Mouse (Mus musculus): ENCODE data around the gene Gcnt2.

The Gcnt2 gene

DNA sequence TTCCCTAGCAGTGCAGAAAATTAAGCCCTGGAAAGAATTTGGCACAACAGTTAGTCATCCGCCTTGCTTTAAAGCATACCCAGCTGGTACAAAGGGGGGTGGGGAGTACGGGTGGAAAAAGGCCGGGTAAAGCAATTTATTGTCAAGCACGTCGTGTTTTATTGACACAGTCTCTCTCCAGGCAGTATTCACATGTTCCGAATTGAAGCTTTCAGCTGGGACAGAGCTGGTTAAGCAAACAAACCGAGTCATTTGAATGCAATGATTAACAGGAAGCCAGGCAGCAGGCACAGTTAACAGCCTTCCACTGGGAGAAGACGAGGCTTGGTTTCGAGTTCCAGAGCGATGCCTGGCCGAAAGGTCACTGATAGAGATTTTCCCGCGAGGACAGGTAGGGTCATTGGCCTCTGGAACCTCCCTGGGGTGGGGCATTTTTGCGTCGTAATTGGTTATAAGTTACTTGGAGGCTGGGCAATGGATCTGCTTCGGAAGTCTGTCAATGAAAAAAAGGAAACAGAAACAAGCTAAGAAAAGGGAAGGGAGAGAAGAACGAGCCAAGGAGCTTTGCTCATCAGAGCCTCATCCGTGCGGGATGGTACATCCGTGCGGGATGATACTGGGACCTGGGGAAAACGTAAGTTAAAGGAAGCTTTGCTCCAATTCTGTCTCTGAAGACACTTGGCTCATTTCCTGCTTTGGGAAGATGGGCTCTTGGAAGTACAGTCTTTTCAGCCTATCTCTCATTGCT lies at the start of gene Gcnt2:
Gene Gcnt2, plus strand, starts transcription at position 103 of the 748 bp plus-strand sequence.
- no peak for DNase-seq

DNA sequence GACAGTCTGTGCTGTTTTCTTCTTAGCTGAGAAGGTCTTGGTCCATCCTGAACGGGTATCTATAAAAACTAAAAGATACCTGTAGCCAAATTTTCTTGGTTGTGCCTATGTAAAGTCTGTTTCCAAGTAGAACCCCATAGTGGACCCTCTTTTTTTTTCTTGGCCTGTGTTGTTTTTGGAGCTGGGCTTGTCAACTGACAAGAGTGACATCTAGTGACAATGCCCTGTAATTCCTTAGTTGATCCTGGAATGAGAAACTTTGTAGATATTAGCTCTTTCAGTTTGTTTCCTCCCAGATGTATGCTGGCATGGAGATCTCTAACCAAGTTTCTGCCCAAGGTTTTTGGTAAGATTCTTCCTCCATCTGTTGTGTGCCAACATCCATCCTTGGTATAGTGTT lies 38.9 kb upstream of the Gcnt2 start:
- no peak for DNase-seq

DNA sequence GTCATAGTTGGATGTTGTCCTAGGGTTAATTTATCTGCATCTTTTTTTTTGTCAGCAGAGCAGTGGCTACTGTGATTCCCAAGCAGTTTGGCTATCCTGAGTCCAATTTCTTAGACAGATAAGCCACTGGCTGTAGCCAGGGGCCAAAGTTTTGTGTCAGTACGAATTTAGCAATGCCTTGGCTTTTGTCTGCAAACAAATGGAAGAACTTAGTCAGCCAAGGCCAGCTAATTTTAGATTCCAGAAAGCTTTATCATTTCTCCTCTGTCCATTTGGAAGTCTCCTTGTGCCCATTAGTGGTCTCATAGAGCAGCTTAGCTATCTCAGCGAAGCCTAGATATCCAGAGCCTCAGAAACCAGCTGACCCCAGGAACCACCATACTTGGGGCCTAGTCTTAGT lies 37.6 kb upstream of the Gcnt2 start:
- DNase-seq: no peak

DNA sequence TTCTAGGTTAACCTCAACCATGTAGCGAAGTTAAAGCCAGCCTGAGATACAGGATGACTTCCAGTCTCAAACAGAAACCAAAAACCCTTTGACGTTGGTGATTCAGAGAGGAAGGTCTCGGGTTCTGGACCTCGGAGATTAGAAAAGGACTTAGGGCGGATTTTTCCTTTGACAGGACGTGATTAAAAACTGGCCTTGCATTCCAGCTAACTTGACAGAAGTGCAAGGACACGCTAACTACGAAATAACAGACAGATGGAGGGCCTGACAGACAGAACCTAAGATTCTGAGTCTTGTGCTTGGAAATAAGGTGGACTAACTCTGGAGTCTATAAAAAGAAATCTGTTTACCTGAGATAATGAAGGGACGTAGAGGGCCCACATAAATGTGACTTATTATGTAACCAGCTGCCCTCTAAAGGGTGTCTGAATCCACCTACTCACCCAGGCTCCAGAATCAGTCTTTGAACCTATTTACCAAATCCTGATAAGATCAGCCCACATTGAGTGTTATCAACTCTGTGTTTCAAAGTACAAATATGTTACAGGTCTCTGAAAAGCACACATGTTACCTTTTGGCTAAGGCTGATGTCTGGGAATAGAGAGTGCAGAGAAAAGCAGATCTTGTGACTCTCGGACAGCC lies 18.3 kb upstream of the Gcnt2 start:
- DNase-seq: no peak

DNA sequence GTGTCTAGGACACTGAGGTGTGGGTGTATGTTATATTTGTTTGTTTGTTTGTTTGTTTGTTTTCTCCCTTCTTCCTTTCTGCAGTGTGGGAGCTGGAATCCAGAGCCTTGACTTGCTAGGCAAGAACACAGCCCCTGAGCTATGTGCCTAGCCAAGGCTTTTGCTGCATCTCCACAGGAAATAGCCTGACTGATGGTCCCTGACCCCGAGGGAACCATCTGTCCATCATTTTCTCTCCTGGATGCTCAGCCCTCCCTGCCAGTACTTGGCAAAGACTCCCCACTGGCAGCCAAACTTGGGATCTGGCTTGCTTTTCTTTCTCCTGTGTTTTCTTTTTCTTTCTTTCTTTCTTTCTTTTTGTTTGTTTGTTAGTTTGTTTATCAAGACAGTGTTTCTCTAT lies 17.4 kb upstream of the Gcnt2 start:
- peak in 1 of 2 experiments; percentile 3 for DNase-seq

DNA sequence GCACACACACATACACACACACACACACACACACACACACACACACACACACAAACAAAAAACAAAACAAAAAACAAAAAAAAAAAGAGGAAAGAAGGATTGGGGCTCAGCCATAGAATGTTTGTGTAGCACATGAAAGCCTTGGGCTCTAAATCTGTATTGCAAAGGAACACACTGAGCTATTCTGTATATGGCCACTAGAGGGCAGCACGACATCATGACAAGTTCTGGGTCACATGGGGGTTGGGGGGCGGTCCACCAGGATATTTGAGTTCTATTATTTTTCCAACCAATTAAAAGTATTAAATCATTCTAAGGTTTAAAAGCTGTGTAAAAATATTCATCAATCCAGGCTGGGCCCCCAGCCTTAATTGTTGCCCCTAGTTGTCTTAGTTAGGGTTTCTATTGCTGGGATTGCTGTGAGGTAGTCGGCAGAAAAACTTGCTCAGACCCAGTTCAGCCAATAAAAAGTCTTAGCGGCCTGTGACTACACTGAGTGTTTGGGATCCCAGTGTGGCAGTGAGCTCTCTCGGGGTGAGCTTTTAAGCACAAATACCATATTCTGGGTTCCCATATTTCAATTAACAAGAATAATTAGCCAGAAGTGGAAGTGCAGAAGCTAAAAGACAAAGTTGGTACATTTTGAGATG lies 16.0 kb upstream of the Gcnt2 start:
- peak; percentile 68 to 83 for DNase-seq

DNA sequence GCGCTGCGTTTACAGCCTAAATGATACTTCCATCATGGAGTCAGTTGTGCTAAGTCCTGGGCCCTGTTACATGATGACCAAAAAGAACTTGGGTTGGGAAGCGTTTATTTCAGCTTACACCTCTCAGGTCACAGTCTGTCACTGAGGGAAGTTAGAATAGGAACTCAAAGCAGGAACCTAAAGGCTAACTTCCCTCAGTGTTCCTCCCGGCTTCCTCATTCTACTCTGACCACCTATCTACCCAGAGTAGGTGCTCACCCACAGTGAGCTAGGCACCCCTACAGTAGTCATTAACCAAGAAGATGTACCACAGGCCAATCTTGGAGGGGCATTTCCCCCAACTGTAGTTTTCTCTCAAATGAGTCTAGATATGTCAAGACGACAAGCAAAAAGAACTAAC lies 15.4 kb upstream of the Gcnt2 start:
- no peak for DNase-seq

DNA sequence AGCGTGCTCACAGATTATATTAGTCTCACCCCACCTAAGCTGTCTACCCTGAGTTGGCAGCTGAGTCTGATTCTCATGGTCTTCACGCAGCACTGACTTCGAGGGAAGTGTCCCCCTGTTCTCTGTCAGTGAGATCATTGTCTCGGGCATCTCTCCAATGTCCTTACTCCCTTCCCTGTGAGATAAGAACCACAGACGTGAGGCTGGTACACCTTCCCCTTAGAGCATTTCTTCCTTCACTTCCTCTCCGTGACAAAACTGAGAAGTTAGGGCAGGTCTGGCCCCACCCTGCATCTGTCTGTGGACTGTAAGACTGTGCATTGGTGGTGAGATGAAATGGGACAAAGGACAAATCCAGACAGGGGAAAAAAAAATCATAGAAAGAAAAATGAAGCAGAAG lies 13.6 kb upstream of the Gcnt2 start:
- no peak for DNase-seq

DNA sequence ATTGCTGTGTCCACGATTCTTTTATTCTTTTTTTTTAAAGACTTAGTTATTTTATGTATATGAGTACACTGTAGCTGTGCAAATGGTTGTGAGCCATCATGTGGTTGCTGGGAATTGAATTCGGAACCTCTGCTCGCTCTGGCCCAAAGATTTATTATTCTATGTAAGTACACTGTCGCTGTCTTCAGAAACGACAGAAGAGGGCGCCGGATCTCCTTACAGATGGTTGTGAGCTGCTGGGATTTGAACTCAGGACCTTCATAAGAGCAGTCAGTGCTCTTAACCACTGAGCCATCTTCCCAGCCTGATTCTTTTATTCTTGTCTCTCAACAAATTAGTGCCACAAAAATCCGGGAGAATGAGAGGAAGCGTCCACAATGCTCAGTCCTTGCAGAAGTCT lies 13.2 kb upstream of the Gcnt2 start:
- DNase-seq: no peak

DNA sequence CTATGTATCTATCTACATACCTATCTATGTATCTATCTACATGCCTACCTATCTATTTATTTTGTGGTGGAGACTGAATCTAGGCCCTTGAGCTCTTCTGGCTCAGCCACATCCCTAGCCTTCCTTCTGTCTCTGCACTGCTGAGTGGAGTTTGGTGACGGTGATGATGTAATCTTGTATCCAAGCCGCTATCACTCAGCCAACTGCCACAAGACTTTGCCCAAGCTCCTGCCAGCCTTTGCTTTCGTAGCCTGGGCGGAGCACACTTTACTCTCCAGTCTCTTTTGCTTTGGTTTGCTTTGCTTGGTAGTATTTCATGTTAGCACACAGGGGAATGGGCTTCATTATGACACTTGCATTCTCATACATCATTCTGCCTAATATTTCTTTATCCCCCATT lies 11.7 kb upstream of the Gcnt2 start:
- no peak for DNase-seq

DNA sequence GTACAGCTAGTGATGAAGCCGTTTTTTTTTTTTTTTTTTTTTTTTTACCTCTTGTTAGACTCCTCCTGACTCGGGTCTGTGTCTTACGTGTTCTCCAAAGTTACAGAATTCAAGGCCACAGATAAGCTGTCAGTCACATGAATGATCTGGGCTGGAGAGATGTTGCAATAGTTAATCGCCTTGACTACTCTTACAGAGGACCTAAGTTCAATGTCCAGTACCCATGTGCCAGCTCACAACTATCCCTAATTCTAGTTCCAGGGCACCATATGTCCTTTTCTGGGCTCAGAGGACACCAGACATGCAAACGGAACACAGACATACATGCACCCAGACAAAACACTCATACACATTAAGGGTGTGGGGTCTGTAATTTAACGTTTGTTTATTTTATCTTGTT lies 8.9 kb upstream of the Gcnt2 start:
- no peak for DNase-seq

DNA sequence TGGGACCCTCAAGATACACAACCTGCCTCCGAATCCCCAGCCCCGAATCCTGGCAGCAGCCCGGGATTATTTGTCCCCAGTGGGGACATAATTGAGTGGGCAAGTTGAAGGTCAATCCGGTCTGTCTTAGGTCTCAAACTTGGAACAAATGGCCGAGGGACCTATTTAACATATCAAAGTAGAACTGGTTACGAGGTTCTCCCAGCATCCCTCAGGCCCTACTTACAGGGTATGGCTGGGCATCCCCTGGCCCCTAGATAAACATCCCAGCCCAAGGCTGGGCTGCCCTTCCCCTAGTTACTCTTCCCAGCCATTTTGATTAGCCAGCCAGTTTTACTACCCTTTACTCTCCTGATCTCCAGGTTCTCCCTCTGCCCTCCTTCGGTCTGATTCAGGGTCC lies 8.3 kb upstream of the Gcnt2 start:
- DNase-seq: no peak

DNA sequence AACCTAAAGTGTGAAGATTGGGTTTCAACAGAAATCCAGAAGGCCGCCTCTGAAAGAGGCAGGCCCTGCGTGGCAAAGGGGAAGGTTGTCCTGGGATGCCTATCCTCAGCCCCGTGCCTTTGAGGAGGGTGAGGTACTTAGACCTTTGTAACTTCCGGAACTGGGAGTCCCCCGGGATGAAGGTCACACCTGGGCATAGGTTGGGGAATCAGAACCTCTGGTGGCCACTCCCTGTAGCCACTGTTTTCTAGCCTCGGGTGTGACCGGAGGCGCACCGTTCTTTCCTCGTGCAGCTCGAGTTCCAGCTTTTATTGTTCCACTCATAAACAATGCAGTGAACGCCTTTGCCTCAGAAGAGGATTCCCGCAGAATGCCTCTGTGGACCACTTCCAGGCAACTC lies 7.6 kb upstream of the Gcnt2 start:
- DNase-seq: no peak

DNA sequence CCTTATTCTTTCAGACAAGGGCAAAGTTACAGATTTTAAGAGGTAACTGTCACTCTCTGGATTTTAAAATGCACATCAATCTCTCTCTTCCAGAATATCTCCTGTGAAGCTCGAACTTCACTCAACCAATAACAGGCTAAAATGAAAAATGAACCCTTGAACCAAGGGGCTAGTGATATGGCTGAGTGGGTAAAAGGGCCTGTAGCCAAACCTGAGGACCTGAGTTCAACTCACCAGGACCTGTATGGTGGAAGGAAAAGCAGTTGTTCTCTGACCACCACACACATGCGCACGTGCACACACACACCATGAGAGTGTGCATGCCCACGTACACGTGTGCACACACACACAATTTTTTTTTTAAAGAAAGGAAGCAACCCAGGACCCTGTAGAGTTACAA lies 6.8 kb upstream of the Gcnt2 start:
- DNase-seq: no peak

DNA sequence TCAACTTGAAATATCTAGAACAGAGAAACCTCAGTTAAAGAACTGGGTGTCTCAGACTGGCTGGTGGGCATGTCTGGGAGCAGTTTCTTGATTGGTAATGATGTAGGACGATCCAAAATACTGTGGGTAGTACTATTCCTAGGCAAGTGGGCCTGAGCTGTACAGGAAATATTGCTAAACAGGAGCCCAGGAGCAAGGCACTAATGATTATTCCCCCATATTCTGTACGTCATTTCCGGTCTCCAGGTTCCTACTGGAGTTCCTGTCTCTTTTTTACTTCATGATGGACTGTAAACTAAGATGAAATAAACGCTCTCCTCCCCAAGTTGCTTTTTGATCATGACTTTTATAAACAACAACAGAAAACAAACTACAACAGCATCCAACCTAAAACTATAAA lies 5.7 kb upstream of the Gcnt2 start:
- no peak for DNase-seq

DNA sequence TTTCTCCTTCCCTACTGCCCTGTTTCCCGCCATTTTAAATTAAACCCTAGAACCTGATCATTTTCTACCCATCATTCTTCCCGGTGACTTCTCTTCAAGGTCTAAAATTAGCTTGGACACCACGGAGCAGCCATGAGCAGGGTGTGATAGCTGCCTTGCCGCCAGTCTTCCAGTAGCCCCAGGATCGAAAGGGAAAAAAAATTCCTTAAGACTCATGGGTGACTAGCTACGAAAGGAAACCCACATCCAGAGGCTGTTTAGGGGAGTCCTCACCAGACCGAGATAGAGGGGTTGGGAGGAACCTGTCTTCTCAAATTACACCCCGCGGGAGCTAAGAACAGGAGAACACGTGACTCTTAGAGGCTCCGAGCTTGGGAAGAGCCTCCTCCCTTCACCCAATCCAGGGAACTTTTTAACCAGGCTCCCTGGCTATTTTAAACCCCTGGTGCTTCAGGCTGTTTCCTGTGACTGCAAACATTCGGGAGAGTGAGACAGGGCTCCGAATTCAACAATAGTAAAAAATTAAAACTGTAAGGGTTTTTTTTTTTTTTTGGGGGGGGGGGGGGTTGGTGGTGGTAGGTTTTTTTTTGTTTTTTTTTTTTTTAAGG lies 5.0 kb upstream of the Gcnt2 start:
- DNase-seq: peak in 1 of 2 experiments; percentile 6

DNA sequence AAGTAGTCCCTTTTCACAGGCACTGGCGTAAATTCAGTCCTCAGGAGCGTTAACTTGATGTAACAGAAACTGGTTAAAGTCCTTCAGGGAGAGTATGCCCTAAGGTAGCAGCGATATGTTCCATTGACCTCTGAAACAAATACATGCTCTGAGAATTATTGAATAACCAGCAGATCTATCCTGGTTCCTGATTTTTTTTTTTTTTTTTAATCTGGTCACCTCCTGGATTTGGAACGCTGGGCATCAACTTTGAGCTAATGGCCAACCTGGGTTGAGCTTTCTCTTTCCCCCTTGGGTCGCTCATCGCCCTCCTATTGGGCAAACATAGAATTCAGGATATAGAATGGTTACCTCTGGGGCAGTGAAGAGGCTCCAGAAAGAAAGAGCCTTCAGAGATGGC lies 4.3 kb upstream of the Gcnt2 start:
- no peak for DNase-seq

DNA sequence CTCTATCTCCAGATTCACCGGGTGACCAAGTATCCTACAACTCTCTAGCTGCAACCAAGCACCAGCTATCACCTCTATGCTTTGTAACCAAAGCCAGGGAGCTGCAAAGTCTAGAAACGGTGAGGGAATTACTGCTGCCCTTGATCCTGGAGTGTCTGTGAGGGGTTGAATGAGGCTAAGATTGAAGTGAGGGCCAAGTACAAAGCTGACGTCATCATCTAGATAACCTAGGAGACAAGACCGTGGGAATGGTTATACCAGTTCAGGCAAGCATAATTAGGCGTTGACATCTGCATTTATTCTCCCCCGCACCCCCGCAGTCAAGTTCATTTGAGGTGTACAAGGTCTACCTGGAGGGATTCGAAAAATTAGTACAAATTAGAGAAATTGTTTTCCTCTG lies 2.8 kb upstream of the Gcnt2 start:
- DNase-seq: no peak

DNA sequence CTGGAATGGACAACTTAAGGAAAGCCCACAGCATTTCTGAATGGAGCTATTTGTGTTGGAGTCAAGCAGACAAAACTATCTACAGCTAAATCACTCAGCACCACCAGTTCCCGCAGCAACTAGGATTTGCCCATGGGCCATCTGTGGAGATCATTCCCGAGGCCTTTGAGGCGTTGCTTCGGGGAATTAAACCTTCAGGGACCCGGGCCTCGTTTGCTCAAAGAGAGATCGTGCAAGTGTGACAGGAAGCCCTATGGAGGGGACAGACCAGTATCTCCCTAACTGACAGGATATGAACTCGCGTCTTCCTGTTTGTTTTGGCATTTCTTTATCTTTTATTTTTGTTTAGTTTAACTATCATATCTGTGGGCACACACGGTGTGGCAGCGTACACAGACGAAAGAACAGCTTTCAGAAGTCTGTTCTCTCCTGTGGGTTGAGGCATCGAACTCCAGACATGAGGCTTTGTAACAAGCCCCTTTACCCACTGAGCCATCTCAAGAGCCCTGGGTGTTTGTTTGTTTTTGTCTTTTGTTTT lies 2.2 kb upstream of the Gcnt2 start:
- no peak for DNase-seq

DNA sequence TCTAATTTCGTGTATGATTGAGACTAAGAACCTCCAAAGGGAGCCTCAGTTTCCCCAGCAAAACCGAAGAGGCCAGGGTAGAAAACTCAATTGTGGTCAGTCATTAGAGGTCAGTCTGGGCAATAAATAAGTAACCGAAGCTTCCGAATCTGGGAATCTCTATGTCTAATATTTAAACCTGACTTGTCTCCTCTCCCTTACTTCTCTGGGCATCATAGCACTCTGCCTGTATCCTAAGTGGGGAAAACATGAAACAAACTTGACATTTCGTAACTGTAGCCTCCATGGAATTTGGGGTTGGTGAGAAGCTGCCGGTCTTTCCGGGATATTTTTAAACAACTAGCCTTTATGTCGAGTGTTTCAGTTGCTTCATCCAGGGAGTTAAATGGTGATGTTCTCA lies 329 bp upstream of the Gcnt2 start:
- DNase-seq: no peak

DNA sequence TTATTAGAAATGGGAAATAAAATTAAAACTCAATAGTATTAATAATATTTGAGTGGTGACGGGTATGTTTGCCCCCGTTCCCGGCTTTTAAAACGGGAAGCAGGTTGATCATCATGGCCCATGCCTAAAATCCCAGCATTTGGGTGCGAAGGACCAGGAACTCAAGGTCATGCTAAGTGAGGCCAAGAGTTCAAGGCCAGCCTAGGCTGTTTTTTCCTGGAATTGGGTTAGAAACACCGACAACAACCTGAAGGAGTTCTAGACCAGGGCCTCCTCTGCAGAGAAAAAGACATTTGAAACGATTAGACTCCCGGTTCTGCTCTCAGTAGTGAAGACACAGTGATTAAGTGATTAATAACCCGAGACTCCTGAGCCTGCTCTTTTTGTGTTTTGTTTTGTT lies 3.5 kb downstream of the Gcnt2 start:
- no peak for DNase-seq

DNA sequence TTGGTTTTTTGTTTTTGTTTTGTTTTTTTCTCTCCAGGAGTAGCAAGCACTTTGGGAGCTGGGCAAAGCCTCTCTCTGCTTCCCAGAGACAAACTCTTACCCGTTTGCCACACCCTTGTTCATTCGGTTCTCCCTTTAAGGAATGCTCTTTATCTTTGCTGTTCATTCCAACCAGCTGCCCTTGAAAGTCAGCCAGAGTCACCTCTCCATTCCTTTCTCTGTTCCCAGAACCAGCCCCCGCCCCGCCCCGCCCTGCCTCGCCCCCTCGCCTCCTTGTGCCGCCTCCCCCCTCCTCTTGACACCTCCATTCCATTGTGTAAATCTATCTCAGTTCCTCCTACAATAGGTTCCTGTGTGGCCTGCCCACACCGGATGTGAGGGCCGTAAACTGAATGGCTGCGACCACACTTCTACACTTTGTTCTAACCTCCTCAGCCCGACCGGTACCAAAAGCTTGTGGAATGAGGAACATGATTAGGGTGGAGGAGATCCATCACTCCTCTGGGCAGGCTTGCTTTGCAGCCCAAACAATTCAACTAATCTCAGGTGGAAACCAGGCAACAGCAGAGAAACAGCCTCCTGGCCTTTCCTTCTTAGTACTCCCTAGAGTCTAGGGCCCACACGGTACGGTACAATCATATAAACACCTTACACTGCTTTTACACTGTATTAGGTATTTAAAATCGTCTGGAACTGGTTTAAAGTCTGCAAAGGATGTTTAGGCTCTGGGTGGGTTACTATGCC lies 9.5 kb downstream of the Gcnt2 start:
- DNase-seq: no peak

DNA sequence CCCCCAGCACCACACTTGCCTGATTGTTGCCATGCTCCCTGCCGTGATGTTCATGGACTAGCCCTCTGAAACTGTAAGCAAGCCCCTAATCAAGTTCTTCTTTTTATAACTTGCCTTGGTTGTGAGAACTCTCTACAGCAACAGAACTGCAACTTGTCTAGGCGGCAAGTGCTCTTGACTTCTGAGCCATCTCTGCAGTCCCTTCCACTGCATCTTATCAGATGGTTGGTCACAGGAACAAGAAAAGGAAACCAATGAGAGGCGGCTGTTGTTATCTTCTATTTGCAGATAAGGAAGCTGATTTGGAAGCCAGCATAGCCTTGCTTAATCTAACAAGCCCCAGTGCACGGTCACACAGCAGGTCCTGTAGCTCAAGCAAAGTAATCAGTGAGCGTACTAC lies 14.5 kb downstream of the Gcnt2 start:
- DNase-seq: no peak

Measured in cerebellum, postnatal 14 days (tissue).